Mouse (Mus musculus) liver, adult 2 months (tissue): ENCODE results near the gene Dusp23. TPM values are rescaled to one million over a fixed set of nuclear protein-coding genes. Genes with fewer than 3 reads are reported as not detected.

Source experiments
- DNase-seq: peaks from one replicate; pipeline ENCODE4 v3.0.0-alpha.2; 2011; ENCODE audit warnings: low read depth, low spot score; ENCODE audit errors: extremely low read depth
- H3K27ac ChIP-seq: fragments of 200-500 bp; replicated peaks from 2 replicates; pipeline ENCODE4 v1.5.1; 2012; ENCODE audit warnings: low read depth, mild to moderate bottlenecking, control low read depth, inconsistent platforms, low read length; ENCODE audit not compliant: insufficient read depth
- H3K27me3 ChIP-seq: fragments of 200-500 bp; 2 replicates; pipeline ENCODE4 v1.6.1; 2012; ENCODE audit warnings: mild to moderate bottlenecking, moderate library complexity, low read length, inconsistent platforms; ENCODE audit not compliant: control insufficient read depth, insufficient read depth
- H3K36me3 ChIP-seq: fragments of 200-500 bp; 2 replicates; pipeline ENCODE4 v1.6.1; 2012; ENCODE audit warnings: low read length, inconsistent platforms; ENCODE audit not compliant: control insufficient read depth, insufficient read depth
- H3K4me1 ChIP-seq: fragments of 200-500 bp; 2 replicates; pipeline ENCODE4 v1.6.1; 2011; ENCODE audit warnings: low read length; ENCODE audit not compliant: control insufficient read depth, insufficient read depth
- H3K4me3 ChIP-seq: fragments of 200-500 bp; 2 replicates; pipeline ENCODE4 v1.5.1; 2011; ENCODE audit warnings: low read depth, mild to moderate bottlenecking, control low read depth, low read length, moderate library complexity; ENCODE audit not compliant: insufficient read depth
- H3K79me2 ChIP-seq: fragments of 200-500 bp; 2 replicates; pipeline ENCODE4 v1.6.1; 2012; ENCODE audit warnings: inconsistent platforms, mild to moderate bottlenecking, low read length, moderate library complexity; ENCODE audit not compliant: control insufficient read depth, insufficient read depth
- H3K9ac ChIP-seq: fragments of 200-500 bp; 2 replicates; pipeline ENCODE4 v1.6.1; 2012; ENCODE audit warnings: low read depth, mild to moderate bottlenecking, control low read depth, inconsistent platforms, low read length
- CTCF ChIP-seq: fragments of 200-500 bp; IDR thresholded peaks from 2 replicates; pipeline ENCODE4 v1.5.1; 2011; ENCODE audit warnings: low read depth, low read length, control low read depth
- POLR2A ChIP-seq: fragments of 200-500 bp; IDR thresholded peaks from 2 replicates; pipeline ENCODE4 v1.6.1; 2011; ENCODE audit warnings: low read length, control low read depth; ENCODE audit not compliant: insufficient read depth; ENCODE audit errors: extremely low read depth
- WGBS: fragments of 180-500 bp; shearing (Covaris S2); methylation state at CpG from one replicate; pipeline ENCODE4 v1.1.7; 2018; 5-methylcytosine and 5-hydroxymethylcytosine counted together
- polyA plus RNA-seq: library from polyadenylated mRNA; depleted of rRNA; stranded (reverse); fragments of >200 nt; gene quantifications from 2 replicates; pipeline ENCODE4 v1.2.3, GENCODE M21; 2012
- total RNA-seq: library from RNA; depleted of rRNA; stranded (reverse); fragments of >200 nt; gene quantifications from 2 replicates; pipeline ENCODE4 v1.2.3, GENCODE M21; 2014

Dusp23 gene
- total and polyA plus RNA-seq, 2 experiments, result 3.5 to 44.1 TPM

DNA sequence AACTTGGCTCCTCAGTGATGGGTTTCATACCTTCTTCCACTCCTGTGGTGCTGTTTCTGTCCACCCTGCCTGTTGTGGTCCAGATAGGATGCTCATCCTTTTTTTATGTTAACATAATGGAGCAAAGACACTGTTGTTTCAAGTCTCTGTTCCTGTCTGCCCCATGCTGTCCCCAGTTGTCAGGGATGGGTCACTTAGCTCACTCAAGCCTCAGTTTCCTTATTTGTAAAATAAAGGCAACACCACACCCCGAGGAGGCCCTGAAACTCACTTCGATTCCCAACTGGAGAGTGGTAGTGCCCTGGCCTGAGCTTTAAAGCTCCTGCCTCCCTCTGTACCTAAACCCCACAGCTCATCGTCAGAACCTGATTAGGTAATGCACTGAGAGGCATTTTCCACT lies 24.5 kb upstream of the Dusp23 start:
- Histone ChIP-seq H3K4me3 (no peak overlapping the region), H3K79me2 (no peaks in the 10 kb centered on the region), H3K4me1 (peaks cover 6% of the 10 kb centered on the region; the same call in 1 of the 2 replicates), H3K27me3 (no peaks in the 10 kb centered on the region), H3K27ac (no peak overlapping the region), H3K36me3 (no peaks in the 10 kb centered on the region), H3K9ac (no peak overlapping the region)
- WGBS, result 88% methylated on average over 3 of the region's 3 CpGs
- TF ChIP-seq CTCF (no peak), POLR2A (no peak)
- no peak for DNase-seq

DNA sequence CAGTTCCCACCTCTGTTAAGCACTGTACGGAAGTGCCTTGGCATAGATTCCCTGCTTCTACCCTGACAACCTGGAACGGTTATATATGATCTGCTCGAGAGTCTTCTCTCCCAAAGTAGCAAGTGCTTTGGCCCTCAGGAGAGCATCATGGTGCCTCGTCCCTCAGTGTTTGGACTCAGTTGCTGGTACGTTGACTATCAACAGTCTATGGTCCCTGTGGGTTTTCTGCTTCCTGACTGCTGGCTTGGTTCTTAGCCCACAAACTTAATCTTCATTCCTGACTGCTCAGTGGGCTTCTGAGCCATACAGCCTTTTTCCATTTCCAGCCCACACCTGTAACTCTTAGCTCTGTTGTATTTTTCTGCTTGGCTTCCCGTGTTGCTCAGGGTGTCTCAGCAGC lies 21.1 kb upstream of the Dusp23 start:
- Histone ChIP-seq H3K36me3 (no peaks in the 10 kb centered on the region), H3K4me1 (peaks cover 13% of the 10 kb centered on the region; the same call in 1 of the 2 replicates), H3K9ac (no peak overlapping the region), H3K4me3 (no peak overlapping the region), H3K79me2 (no peaks in the 10 kb centered on the region), H3K27me3 (no peaks in the 10 kb centered on the region), H3K27ac (no peak overlapping the region)
- TF ChIP-seq POLR2A (no peak), CTCF (no peak)
- no peak for DNase-seq
- 74% methylated on average over 6 of the region's 6 CpGs for WGBS

DNA sequence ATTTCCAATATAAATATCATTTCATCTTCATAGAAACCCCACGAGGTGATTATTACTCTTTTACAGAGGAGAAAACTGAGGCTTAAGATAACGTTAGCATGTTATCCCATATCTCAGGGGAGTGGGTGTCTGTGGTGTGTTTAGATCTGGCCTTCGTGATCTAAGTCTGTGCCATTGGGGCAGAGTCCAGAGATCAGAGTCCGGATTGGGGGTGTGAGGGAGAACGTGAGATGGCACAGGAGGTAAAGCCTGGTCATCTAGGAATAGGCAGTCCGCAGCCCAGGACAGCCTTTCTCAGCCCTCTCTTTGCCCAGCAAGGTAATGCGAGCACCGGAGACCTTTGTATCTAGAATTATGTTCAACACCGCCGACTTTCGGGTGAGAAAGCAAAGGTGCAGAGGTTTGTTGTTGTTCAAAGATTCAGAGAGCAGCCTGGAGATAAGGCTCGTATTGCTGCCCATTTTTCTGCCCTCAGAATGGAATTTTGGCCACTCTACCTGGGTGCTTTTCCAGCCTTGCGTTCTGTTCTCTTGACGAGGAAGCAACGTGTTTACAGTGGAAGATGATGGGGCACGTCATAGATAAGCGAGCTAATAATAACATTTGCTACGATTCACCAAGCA lies 19.4 kb upstream of the Dusp23 start:
- Histone ChIP-seq H3K79me2 (no peaks in the 10 kb centered on the region), H3K4me1 (peaks cover 13% of the 10 kb centered on the region; the same call in 1 of the 2 replicates), H3K27ac (peak overlapping the region; percentile 94), H3K4me3 (peak overlapping the region; percentile 3; the same call in 1 of the 2 replicates), H3K36me3 (no peaks in the 10 kb centered on the region), H3K27me3 (no peaks in the 10 kb centered on the region), H3K9ac (peak overlapping the region; percentile 18; the same call in 1 of the 2 replicates)
- 19% methylated on average over 18 of the region's 18 CpGs for WGBS
- TF ChIP-seq POLR2A, result no peak
- TF ChIP-seq CTCF, result no peak
- DNase-seq, result peak; percentile 98

DNA sequence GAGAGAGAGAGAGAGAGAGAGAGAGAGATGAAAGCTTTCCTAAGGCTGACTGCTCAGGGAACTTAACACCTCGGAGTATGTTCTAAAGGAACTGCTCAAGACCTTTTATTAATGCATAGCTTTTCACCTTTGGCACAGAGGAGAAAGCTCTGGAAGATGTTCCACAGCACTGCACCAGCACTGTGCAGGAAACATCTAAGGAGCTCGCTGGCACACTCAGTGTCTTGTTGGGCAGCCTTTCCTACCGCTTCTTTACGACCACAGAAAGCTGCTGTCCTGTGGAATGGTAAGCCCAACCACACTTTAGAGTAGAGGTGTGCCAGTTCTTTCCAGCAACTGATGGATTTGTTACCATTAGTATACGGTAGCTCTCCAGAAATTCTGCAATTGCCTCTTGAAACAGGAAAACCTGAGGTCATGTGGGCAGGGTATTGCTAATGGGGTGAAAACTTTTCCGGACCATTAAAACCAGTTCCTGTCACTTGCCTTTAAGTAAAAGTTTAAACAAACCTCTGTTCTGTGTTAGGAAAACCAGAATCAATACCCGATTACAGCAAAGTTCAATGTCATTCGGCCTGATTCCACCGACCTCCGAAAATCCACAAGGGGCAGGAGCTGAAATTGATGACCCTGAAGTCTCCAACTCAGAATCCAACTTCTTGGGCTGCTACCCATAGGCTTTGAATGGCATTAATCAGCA lies 18.7 kb upstream of the Dusp23 start:
- Histone ChIP-seq H3K4me3 (peak overlapping the region; percentile 18), H3K79me2 (no peaks in the 10 kb centered on the region), H3K27ac (peak overlapping the region; percentile 94), H3K36me3 (no peaks in the 10 kb centered on the region), H3K9ac (peak overlapping the region; percentile 38), H3K27me3 (no peaks in the 10 kb centered on the region), H3K4me1 (peaks cover 13% of the 10 kb centered on the region; the same call in 1 of the 2 replicates)
- WGBS, result 28% methylated on average over 10 of the region's 10 CpGs
- peak; percentile 92 for DNase-seq
- TF ChIP-seq CTCF (no peak), POLR2A (no peak)

DNA sequence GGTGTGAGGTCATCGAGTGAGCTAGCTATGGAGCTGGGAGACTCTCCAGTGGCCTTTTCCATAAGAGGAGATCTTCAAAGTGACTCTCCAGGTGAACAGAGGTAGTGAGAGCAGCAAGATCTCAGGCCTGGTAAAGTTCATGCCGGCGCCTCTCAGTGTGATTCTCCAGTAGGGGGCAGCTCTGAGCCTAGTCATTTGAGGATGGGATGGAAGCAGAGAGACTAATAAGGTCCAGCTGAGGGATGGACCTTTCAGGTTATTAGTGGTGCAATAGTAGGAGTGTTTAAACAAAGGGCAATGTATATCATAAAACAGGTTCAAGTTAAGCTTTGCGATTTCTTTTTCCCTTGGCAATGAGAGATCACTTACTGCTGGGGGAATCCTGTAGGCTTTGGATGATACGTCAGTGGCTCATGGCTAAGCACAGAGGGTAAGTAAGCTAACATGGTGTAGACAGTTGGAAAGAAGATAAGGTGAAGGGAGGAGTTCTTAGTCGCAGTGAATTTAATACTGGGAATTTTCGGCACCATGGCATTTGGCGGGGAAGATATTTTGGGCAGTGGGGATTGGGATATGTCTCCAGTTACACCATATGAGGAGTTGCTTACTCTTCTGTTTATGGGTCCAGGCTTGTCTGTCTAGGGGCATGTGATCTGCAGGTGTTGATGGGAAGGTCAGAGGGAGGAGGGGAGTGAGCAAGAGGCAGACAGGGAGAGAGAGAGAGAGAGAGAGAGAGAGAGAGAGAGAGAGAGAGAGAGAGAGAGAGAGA lies 17.9 kb upstream of the Dusp23 start:
- 33% methylated on average over 8 of the region's 8 CpGs for WGBS
- H3K36me3 ChIP-seq, result no peaks in the 10 kb centered on the region
- H3K79me2 ChIP-seq, result no peaks in the 10 kb centered on the region
- no peak overlapping the region for H3K4me3 ChIP-seq
- peak; percentile 78 for DNase-seq
- TF ChIP-seq CTCF, result peak; percentile 67
- no peak for TF ChIP-seq POLR2A
- peak overlapping the region; percentile 94 for H3K27ac ChIP-seq
- H3K9ac ChIP-seq, result no peak overlapping the region
- peaks cover 13% of the 10 kb centered on the region; the same call in 1 of the 2 replicates for H3K4me1 ChIP-seq
- H3K27me3 ChIP-seq, result no peaks in the 10 kb centered on the region
